Mouse (Mus musculus) lung, embryonic 16.5 days (tissue): Measurements from ENCODE around the gene Upk2. TPM values are rescaled to one million over a fixed set of nuclear protein-coding genes. Genes with fewer than 3 reads are reported as not detected.
"Not testable (repeated sequence)": the region's sequence is repeated elsewhere in the genome, so short reads cannot be mapped to it uniquely, and the experiment has no call there.

Experiments used
- ATAC-seq: fragments of 200-750 bp; cut with Nextera tagmentation; 2 replicates; pipeline ENCODE4 v1.8.0; 2017; ENCODE audit warnings: low read depth, mild to moderate bottlenecking, moderate library complexity
- H3K27ac ChIP-seq: fragments of 300-500 bp; sonication (generic); 2 replicates; pipeline ENCODE4 v1.5.1; 2014; ENCODE audit warnings: mild to moderate bottlenecking, control low read depth, low read length
- H3K27me3 ChIP-seq: fragments of 300-500 bp; sonication (generic); 2 replicates; pipeline ENCODE4 v1.6.1; 2014; ENCODE audit warnings: low read depth, low read length, mixed read lengths; ENCODE audit not compliant: control insufficient read depth, insufficient read depth
- H3K36me3 ChIP-seq: fragments of 300-500 bp; sonication (generic); 2 replicates; pipeline ENCODE4 v1.6.1; 2014; ENCODE audit warnings: low read length; ENCODE audit not compliant: control insufficient read depth, insufficient read depth
- H3K4me1 ChIP-seq: fragments of 300-500 bp; sonication (generic); replicated peaks from 2 replicates; pipeline ENCODE4 v1.6.1; 2014; ENCODE audit warnings: low read length, mixed read lengths; ENCODE audit not compliant: control insufficient read depth, insufficient read depth
- H3K4me2 ChIP-seq: fragments of 300-500 bp; sonication (generic); 2 replicates; pipeline ENCODE4 v1.6.1; 2014; ENCODE audit warnings: low read depth, low read length, control low read depth
- H3K4me3 ChIP-seq: fragments of 300-500 bp; sonication (generic); 2 replicates; pipeline ENCODE4 v1.5.1; 2014; ENCODE audit warnings: mild to moderate bottlenecking, low read length, control low read depth
- H3K9ac ChIP-seq: fragments of 300-500 bp; sonication (generic); 2 replicates; pipeline ENCODE4 v1.6.1; 2014; ENCODE audit warnings: low read length, control low read depth
- H3K9me3 ChIP-seq: fragments of 300-500 bp; sonication (generic); 2 replicates; pipeline ENCODE4 v1.6.1; 2016; ENCODE audit warnings: low read length; ENCODE audit not compliant: control insufficient read depth
- WGBS: fragments of 180-500 bp; shearing (Covaris S2); extraction: QIAGEN DNeasy Blood & Tissue Kit; methylation state at CpG from one replicate; pipeline ENCODE4 v1.1.7; 2014; 5-methylcytosine and 5-hydroxymethylcytosine counted together
- polyA plus RNA-seq: library from polyadenylated mRNA; unstranded; fragments of >200 nt; fragmentation: Nextera tagmentation; extraction: Ambion mirVana; gene quantifications from 2 replicates; pipeline ENCODE4 v1.2.1, GENCODE M21; 2015

Upk2 gene
- polyA plus RNA-seq, 1 experiment from 2014 or later = 1.8 TPM

GRCm38 (mm10) chr9:44417892-44418363 lies 36.8 kb downstream of the Upk2 start:
- H3K9me3 ChIP-seq = no peaks in the 10 kb centered on the region
- peak; percentile 97 for ATAC-seq
- H3K4me2 ChIP-seq = peak overlapping the region; percentile 86
- WGBS = under 1% methylated on average over 38 of the region's 38 CpGs
- no peaks in the 10 kb centered on the region for H3K27me3 ChIP-seq
- peaks cover 6% of the 10 kb centered on the region for H3K36me3 ChIP-seq
- H3K4me1 ChIP-seq = peaks cover 10% of the 10 kb centered on the region
- H3K4me3 ChIP-seq = peak overlapping the region; percentile 80
- H3K27ac ChIP-seq = peak overlapping the region; percentile 80
- peak overlapping the region; percentile 83 for H3K9ac ChIP-seq

- peak overlapping the region; percentile 80 for H3K4me3 ChIP-seq
- ATAC-seq = peak; percentile 71
- WGBS = 6% methylated on average over 26 of the region's 26 CpGs
These were observed 37.5 kb downstream of the Upk2 start for GRCm38 (mm10) chr9:44417156-44417891.

GRCm38 (mm10) chr9:44412781-44413180 lies 42.0 kb downstream of the Upk2 start:
- WGBS = 70% methylated on average over 2 of the region's 2 CpGs
- ATAC-seq = no peak
- peaks cover 34% of the 10 kb centered on the region for H3K36me3 ChIP-seq
- H3K27ac ChIP-seq = no peak overlapping the region
- H3K9me3 ChIP-seq = no peaks in the 10 kb centered on the region
- no peak overlapping the region for H3K4me2 ChIP-seq
- H3K27me3 ChIP-seq = no peaks in the 10 kb centered on the region
- H3K4me1 ChIP-seq = peaks cover 11% of the 10 kb centered on the region
- H3K9ac ChIP-seq = no peak overlapping the region
- H3K4me3 ChIP-seq = no peak overlapping the region

More at GRCm38 (mm10) chr9:44417156-44417891, 37.5 kb downstream of the Upk2 start:
- H3K9me3 ChIP-seq = no peaks in the 10 kb centered on the region
- peak overlapping the region; percentile 86 for H3K4me2 ChIP-seq
- H3K9ac ChIP-seq = peak overlapping the region; percentile 83
- H3K36me3 ChIP-seq = peaks cover 7% of the 10 kb centered on the region
- H3K27me3 ChIP-seq = no peaks in the 10 kb centered on the region
- H3K27ac ChIP-seq = peak overlapping the region; percentile 80
- peaks cover 10% of the 10 kb centered on the region for H3K4me1 ChIP-seq

GRCm38 (mm10) chr9:44412306-44412705 lies 42.5 kb downstream of the Upk2 start:
- Histone ChIP-seq H3K27ac (no peak overlapping the region), H3K36me3 (peaks cover 34% of the 10 kb centered on the region), H3K9me3 (no peaks in the 10 kb centered on the region), H3K4me2 (no peak overlapping the region), H3K27me3 (no peaks in the 10 kb centered on the region), H3K4me1 (peaks cover 9% of the 10 kb centered on the region), H3K9ac (no peak overlapping the region), H3K4me3 (no peak overlapping the region)
- 77% methylated on average over 4 of the region's 4 CpGs for WGBS
- no peak for ATAC-seq

- no peak overlapping the region for H3K4me3 ChIP-seq
- WGBS = 100% methylated on average over 1 of the region's 1 CpGs
- H3K27ac ChIP-seq = no peak overlapping the region
- no peaks in the 10 kb centered on the region for H3K9me3 ChIP-seq
- no peak overlapping the region for H3K4me2 ChIP-seq
- no peak for ATAC-seq
- no peaks in the 10 kb centered on the region for H3K27me3 ChIP-seq
- H3K9ac ChIP-seq = no peak overlapping the region
- H3K36me3 ChIP-seq = peaks cover 34% of the 10 kb centered on the region
- peaks cover 5% of the 10 kb centered on the region; the same call in 1 of the 2 replicates for H3K4me1 ChIP-seq
These were observed 43.1 kb downstream of the Upk2 start for GRCm38 (mm10) chr9:44411601-44412130.

GRCm38 (mm10) chr9:44410647-44411336 lies 44.0 kb downstream of the Upk2 start:
- no peaks in the 10 kb centered on the region for H3K9me3 ChIP-seq
- peaks cover 10% of the 10 kb centered on the region; the same call in 1 of the 2 replicates for H3K4me1 ChIP-seq
- no peak overlapping the region for H3K4me2 ChIP-seq
- H3K9ac ChIP-seq = no peak overlapping the region
- no peak overlapping the region for H3K4me3 ChIP-seq
- H3K36me3 ChIP-seq = peaks cover 34% of the 10 kb centered on the region
- H3K27ac ChIP-seq = no peak overlapping the region
- 61% methylated on average over 2 of the region's 2 CpGs for WGBS
- no peaks in the 10 kb centered on the region for H3K27me3 ChIP-seq
- no peak for ATAC-seq

GRCm38 (mm10) chr9:44408693-44409092 lies 46.1 kb downstream of the Upk2 start:
- ATAC-seq, H3K27ac ChIP-seq, H3K9me3 ChIP-seq, H3K4me1 ChIP-seq, H3K27me3 ChIP-seq: not testable (repeated sequence)
- Histone ChIP-seq H3K4me3 (peak overlapping the region; percentile 89), H3K4me2 (peak overlapping the region; percentile 81), H3K9ac (peak overlapping the region; percentile 92), H3K36me3 (peaks cover 44% of the 10 kb centered on the region)
- 77% methylated on average over 9 of the region's 9 CpGs for WGBS

- no peaks in the 10 kb centered on the region for H3K9me3 ChIP-seq
- H3K36me3 ChIP-seq = peaks cover 47% of the 10 kb centered on the region
- WGBS = 0% methylated on average over 24 of the region's 24 CpGs
- H3K4me3 ChIP-seq = peak overlapping the region; percentile 89
- peak overlapping the region; percentile 81 for H3K4me2 ChIP-seq
- peak overlapping the region; percentile 99 for H3K27ac ChIP-seq
- peak overlapping the region; percentile 92 for H3K9ac ChIP-seq
- H3K4me1 ChIP-seq = peaks cover 10% of the 10 kb centered on the region; the same call in 1 of the 2 replicates
- no peaks in the 10 kb centered on the region for H3K27me3 ChIP-seq
- no peak for ATAC-seq
These were observed 47.1 kb downstream of the Upk2 start for GRCm38 (mm10) chr9:44407752-44408097.
